Mouse (Mus musculus) neural tube, embryonic 12.5 days (tissue): Measurements from ENCODE around the gene Tmem232. TPM values are rescaled to one million over a fixed set of nuclear protein-coding genes. Genes with fewer than 3 reads are reported as not detected.
"Not testable (repeated sequence)": the region's sequence is repeated elsewhere in the genome, so short reads cannot be mapped to it uniquely, and the experiment has no call there.

ENCODE experiments used
- ATAC-seq: fragments of 200-750 bp; cut with Nextera tagmentation; 2 replicates; pipeline ENCODE4 v1.8.0; 2017; ENCODE audit warnings: low read depth, mild to moderate bottlenecking, moderate TSS enrichment, moderate library complexity; ENCODE audit not compliant: low FRiP score
- H3K27ac ChIP-seq: fragments of 300-500 bp; sonication (generic); 2 replicates; pipeline ENCODE4 v1.5.1; 2016
- H3K27me3 ChIP-seq: fragments of 300-500 bp; sonication (generic); replicated peaks from 2 replicates; pipeline ENCODE4 v1.6.1; 2016; ENCODE audit warnings: mild to moderate bottlenecking
- H3K36me3 ChIP-seq: fragments of 300-500 bp; sonication (generic); 2 replicates; pipeline ENCODE4 v1.6.1; 2016; ENCODE audit warnings: mild to moderate bottlenecking
- H3K4me1 ChIP-seq: fragments of 300-500 bp; sonication (generic); 2 replicates; pipeline ENCODE4 v1.6.1; 2016
- H3K4me2 ChIP-seq: fragments of 300-500 bp; sonication (generic); replicated peaks from 2 replicates; pipeline ENCODE4 v1.6.1; 2016; ENCODE audit warnings: mild to moderate bottlenecking
- H3K4me3 ChIP-seq: fragments of 300-500 bp; sonication (generic); 2 replicates; pipeline ENCODE4 v1.5.1; 2016
- H3K9ac ChIP-seq: fragments of 300-500 bp; sonication (generic); 2 replicates; pipeline ENCODE4 v1.6.1; 2016; ENCODE audit warnings: mild to moderate bottlenecking
- H3K9me3 ChIP-seq: fragments of 300-500 bp; sonication (generic); 2 replicates; pipeline ENCODE4 v1.6.1; 2016; ENCODE audit warnings: mild to moderate bottlenecking
- whole genome bisulfite sequencing: fragments of 180-500 bp; shearing (Covaris S2); methylation state at CpG from one replicate; pipeline ENCODE4 v1.1.7; 2016; 5-methylcytosine and 5-hydroxymethylcytosine counted together
- microRNA-seq: library from miRNA; unstranded; fragments of <30 nt; microRNA quantifications from one replicate; pipeline ENCODE4, GENCODE M21; 2017
- polyA plus RNA-seq: library from polyadenylated mRNA; unstranded; fragments of >200 nt; fragmentation: Nextera tagmentation; extraction: Ambion mirVana; gene quantifications from 2 replicates; pipeline ENCODE4 v1.2.1, GENCODE M21; 2016

Tmem232 gene
- polyA plus RNA-seq, 1 experiment from 2014 or later = 0.23 TPM

GRCm38 (mm10) chr17:65330759-65331158 lies 209.8 kb downstream of the Tmem232 start:
- Histone ChIP-seq H3K4me1 (no peaks in the 10 kb centered on the region), H3K4me2 (no peak overlapping the region), H3K36me3 (no peaks in the 10 kb centered on the region), H3K27ac (no peak overlapping the region), H3K9me3 (no peaks in the 10 kb centered on the region), H3K27me3 (no peaks in the 10 kb centered on the region), H3K9ac (no peak overlapping the region), H3K4me3 (no peak overlapping the region)
- ATAC-seq = no peak
- WGBS = 94% methylated on average over 8 of the region's 8 CpGs

- Histone ChIP-seq H3K27ac (no peak overlapping the region), H3K9ac (no peak overlapping the region), H3K36me3 (no peaks in the 10 kb centered on the region), H3K27me3 (no peaks in the 10 kb centered on the region), H3K9me3 (no peaks in the 10 kb centered on the region), H3K4me2 (no peak overlapping the region), H3K4me1 (no peaks in the 10 kb centered on the region), H3K4me3 (no peak overlapping the region)
- ATAC-seq = no peak
- WGBS = 23% methylated on average over 2 of the region's 2 CpGs
These were observed 215.3 kb downstream of the Tmem232 start for GRCm38 (mm10) chr17:65325249-65325648.

- Histone ChIP-seq H3K9me3 (no peaks in the 10 kb centered on the region), H3K4me2 (no peak overlapping the region), H3K27ac (no peak overlapping the region), H3K9ac (no peak overlapping the region), H3K36me3 (no peaks in the 10 kb centered on the region), H3K4me3 (no peak overlapping the region), H3K4me1 (no peaks in the 10 kb centered on the region), H3K27me3 (no peaks in the 10 kb centered on the region)
- ATAC-seq = no peak
- 89% methylated on average over 6 of the region's 6 CpGs for WGBS
These were observed 220.0 kb downstream of the Tmem232 start for GRCm38 (mm10) chr17:65320623-65321022.

GRCm38 (mm10) chr17:65299946-65300345 lies 240.6 kb downstream of the Tmem232 start:
- Histone ChIP-seq H3K4me2 (no peak overlapping the region), H3K9me3 (no peaks in the 10 kb centered on the region), H3K27me3 (no peaks in the 10 kb centered on the region), H3K36me3 (no peaks in the 10 kb centered on the region), H3K9ac (no peak overlapping the region), H3K4me1 (no peaks in the 10 kb centered on the region), H3K4me3 (no peak overlapping the region), H3K27ac (no peak overlapping the region)
- no peak for ATAC-seq

- Histone ChIP-seq H3K9me3 (no peaks in the 10 kb centered on the region), H3K4me3 (no peak overlapping the region), H3K9ac (no peak overlapping the region), H3K27me3 (no peaks in the 10 kb centered on the region), H3K27ac (no peak overlapping the region), H3K4me2 (no peak overlapping the region), H3K4me1 (no peaks in the 10 kb centered on the region), H3K36me3 (no peaks in the 10 kb centered on the region)
- no peak for ATAC-seq
- WGBS = 90% methylated on average over 5 of the region's 5 CpGs
These were observed 242.8 kb downstream of the Tmem232 start for GRCm38 (mm10) chr17:65297831-65298230.

GRCm38 (mm10) chr17:65252160-65252559 lies 288.4 kb downstream of the Tmem232 start:
- Histone ChIP-seq H3K4me2 (no peak overlapping the region), H3K27ac (no peak overlapping the region), H3K36me3 (no peaks in the 10 kb centered on the region), H3K9me3 (no peaks in the 10 kb centered on the region), H3K27me3 (no peaks in the 10 kb centered on the region), H3K4me1 (no peaks in the 10 kb centered on the region), H3K4me3 (no peak overlapping the region), H3K9ac (no peak overlapping the region)
- 75% methylated on average over 2 of the region's 2 CpGs for WGBS
- ATAC-seq = no peak

GRCm38 (mm10) chr17:65250261-65250660 lies 290.3 kb downstream of the Tmem232 start:
- ATAC-seq = no peak
- H3K4me1 ChIP-seq = no peaks in the 10 kb centered on the region
- no peak overlapping the region for H3K4me2 ChIP-seq
- 92% methylated on average over 8 of the region's 8 CpGs for WGBS
- no peak overlapping the region for H3K27ac ChIP-seq
- H3K9ac ChIP-seq = no peak overlapping the region
- H3K4me3 ChIP-seq = no peak overlapping the region
- H3K36me3 ChIP-seq = no peaks in the 10 kb centered on the region
- H3K27me3 ChIP-seq = no peaks in the 10 kb centered on the region
- H3K9me3 ChIP-seq = no peaks in the 10 kb centered on the region

- ATAC-seq = no peak
- 86% methylated on average over 5 of the region's 5 CpGs for WGBS
These were observed 296.9 kb downstream of the Tmem232 start for GRCm38 (mm10) chr17:65243716-65244115.

GRCm38 (mm10) chr17:65225347-65225916 lies 315.1 kb downstream of the Tmem232 start:
- Histone ChIP-seq H3K36me3 (no peaks in the 10 kb centered on the region), H3K4me3 (no peak overlapping the region), H3K27ac (no peak overlapping the region), H3K9me3 (no peaks in the 10 kb centered on the region), H3K27me3 (no peaks in the 10 kb centered on the region), H3K4me2 (no peak overlapping the region), H3K9ac (no peak overlapping the region), H3K4me1 (no peaks in the 10 kb centered on the region)
- ATAC-seq = no peak
- WGBS = 75% methylated on average over 6 of the region's 6 CpGs

More at GRCm38 (mm10) chr17:65243716-65244115, 296.9 kb downstream of the Tmem232 start:
- Histone ChIP-seq H3K4me2 (no peak overlapping the region), H3K9me3 (no peaks in the 10 kb centered on the region), H3K4me1 (no peaks in the 10 kb centered on the region), H3K27ac (no peak overlapping the region), H3K27me3 (no peaks in the 10 kb centered on the region), H3K4me3 (no peak overlapping the region), H3K9ac (no peak overlapping the region), H3K36me3 (no peaks in the 10 kb centered on the region)

GRCm38 (mm10) chr17:65221687-65222086 lies 318.9 kb downstream of the Tmem232 start:
- ATAC-seq, H3K9ac ChIP-seq, H3K27me3 ChIP-seq, H3K4me1 ChIP-seq, H3K9me3 ChIP-seq, H3K4me2 ChIP-seq, H3K4me3 ChIP-seq, H3K36me3 ChIP-seq, H3K27ac ChIP-seq: not testable (repeated sequence)
- WGBS = 90% methylated on average over 6 of the region's 6 CpGs

Small RNA genes within 50 kb of the gene (microRNA-seq; reads per million reads assigned to microRNA genes)
- gene Gm25731 = not detected

Other genes starting within 250 kb of the Tmem232 start
- 285 and 302 TPM in 2 replicates for gene Vapa, start 72.8 kb upstream of the Tmem232 start, polyA plus RNA-seq
- gene Txndc2, start 101.4 kb upstream of the Tmem232 start, polyA plus RNA-seq = 0.10 and 0.30 TPM in 2 replicates
- 72.5 and 73.3 TPM in 2 replicates for gene Rab31, start 232.0 kb upstream of the Tmem232 start, polyA plus RNA-seq
- gene Ppp4r1, start 241.8 kb upstream of the Tmem232 start, polyA plus RNA-seq = 54.4 and 57.7 TPM in 2 replicates